Mouse (Mus musculus): Measurements from ENCODE around the gene Cmss1. TPM values are rescaled to one million over a fixed set of nuclear protein-coding genes. Genes with fewer than 3 reads are reported as not detected.

Gene Cmss1
- polyA plus RNA-seq, 1 experiment from 2014 or later = 67.3 TPM

Other genes starting within 250 kb of the Cmss1 start
- gene Col8a1, start 147.9 kb upstream of the Cmss1 start, polyA plus RNA-seq (2016; fragmentation: Nextera tagmentation; extraction: Ambion mirVana) = 0.33 and 1.1 TPM in 2 replicates

Data from midbrain, embryonic 10.5 days (tissue).